Mouse (Mus musculus) cerebellum, adult 2 months (tissue): ENCODE measurements at regions not wholly inside any gene's neighbourhood (a gene's known extent, or its start where the extent isn't known, plus 50 kb on each side); places are given as distances from the start of the nearest gene placed in this dataset.

Experiments
- CTCF ChIP-seq: fragments of 200-500 bp; IDR thresholded peaks from 2 replicates; pipeline ENCODE4 v1.5.1; 2011; ENCODE audit warnings: low read depth, mild to moderate bottlenecking, control low read depth, low read length, moderate library complexity, borderline replicate concordance; ENCODE audit not compliant: insufficient read depth
- POLR2A ChIP-seq: fragments of 200-500 bp; IDR thresholded peaks from 2 replicates; pipeline ENCODE4 v1.6.1; 2011; ENCODE audit warnings: low read length, control low read depth, borderline replicate concordance; ENCODE audit not compliant: insufficient read depth

DNA sequence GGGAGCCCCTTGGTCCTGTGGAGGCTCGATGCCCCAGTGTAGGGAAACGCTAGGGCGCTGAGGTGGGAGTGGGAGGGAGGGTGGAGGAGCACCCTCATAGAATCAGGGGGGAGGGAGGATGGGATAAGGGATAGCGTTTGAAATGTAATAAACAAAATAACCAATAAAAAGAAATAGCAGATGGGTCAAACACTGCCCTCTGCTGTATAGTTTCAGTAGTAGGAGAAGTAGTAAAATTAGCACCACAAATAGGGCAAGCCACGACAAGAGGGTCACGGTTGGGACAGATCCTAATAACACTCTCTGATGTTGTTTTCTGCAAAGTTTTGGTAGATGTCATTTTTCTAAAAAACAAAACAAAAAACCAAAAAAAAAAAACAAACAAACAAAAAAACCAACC lies 131.3 kb upstream of the Atp5g3 start:
- TF ChIP-seq CTCF (no peak), POLR2A (no peak)
